Mouse (Mus musculus): ENCODE results near the gene Akap13. TPM values are rescaled to one million over a fixed set of nuclear protein-coding genes. Genes with fewer than 3 reads are reported as not detected.

Akap13 gene
- polyA plus RNA-seq, 1 experiment from 2014 or later = 44.6 TPM

- Histone ChIP-seq H3K4me3 (ENCODE audit: low read depth, low read length) (no peak overlapping the region), H3K36me3 (ENCODE audit: insufficient read depth) (no peaks in the 10 kb centered on the region), H3K27me3 (ENCODE audit: insufficient read depth, low read length) (no peaks in the 10 kb centered on the region), H3K27ac (ENCODE audit: low read depth) (no peak overlapping the region), H3K4me2 (no peak overlapping the region), H3K4me1 (ENCODE audit: insufficient read depth) (0 out of 2 replicates have a peak, but pooled peaks cover 3% of the 10 kb centered on the region), H3K9me3 (ENCODE audit: low read depth, low read length) (no peaks in the 10 kb centered on the region), H3K9ac (no peak overlapping the region)
- DNase-seq = no peak
- WGBS = 20% methylated on average over 7 of the region's 7 CpGs
- no peak for TF ChIP-seq CTCF (IDR thresholded peaks at IDR 0.05; ENCODE audit: low read depth)
- no peak for ATAC-seq (ENCODE audit: insufficient read depth)
Measured at GRCm38 (mm10) chr7:75431043-75431442, 24.3 kb upstream of the Akap13 start.

GRCm38 (mm10) chr7:75432046-75432445 lies 23.3 kb upstream of the Akap13 start:
- Histone ChIP-seq H3K4me3 (ENCODE audit: low read depth, low read length) (no peak overlapping the region), H3K9ac (no peak overlapping the region), H3K27me3 (ENCODE audit: insufficient read depth, low read length) (no peaks in the 10 kb centered on the region), H3K9me3 (ENCODE audit: low read depth, low read length) (no peaks in the 10 kb centered on the region), H3K36me3 (ENCODE audit: insufficient read depth) (no peaks in the 10 kb centered on the region), H3K27ac (ENCODE audit: low read depth) (no peak overlapping the region), H3K4me1 (ENCODE audit: insufficient read depth) (0 out of 2 replicates have a peak, but pooled peaks cover 3% of the 10 kb centered on the region), H3K4me2 (no peak overlapping the region)
- no peak for TF ChIP-seq CTCF (IDR thresholded peaks at IDR 0.05; ENCODE audit: low read depth)
- 60% methylated on average over 3 of the region's 3 CpGs for WGBS
- ATAC-seq (ENCODE audit: insufficient read depth) (no peak), DNase-seq (no peak)

- TF ChIP-seq CTCF (IDR thresholded peaks at IDR 0.05; ENCODE audit: low read depth) = no peak
- no peak for DNase-seq
- 42% methylated on average over 6 of the region's 8 CpGs for WGBS
Measured at GRCm38 (mm10) chr7:75436413-75437174, 18.7 kb upstream of the Akap13 start.

GRCm38 (mm10) chr7:75439570-75439969 lies 15.8 kb upstream of the Akap13 start:
- no peak for TF ChIP-seq CTCF (IDR thresholded peaks at IDR 0.05; ENCODE audit: low read depth)
- Histone ChIP-seq H3K4me2 (no peak overlapping the region), H3K9ac (no peak overlapping the region), H3K9me3 (ENCODE audit: low read depth, low read length) (no peaks in the 10 kb centered on the region), H3K4me3 (ENCODE audit: low read depth, low read length) (no peak overlapping the region), H3K27me3 (ENCODE audit: insufficient read depth, low read length) (no peaks in the 10 kb centered on the region), H3K27ac (ENCODE audit: low read depth) (no peak overlapping the region), H3K4me1 (ENCODE audit: insufficient read depth) (no peaks in the 10 kb centered on the region), H3K36me3 (ENCODE audit: insufficient read depth) (no peaks in the 10 kb centered on the region)
- no peak for ATAC-seq (ENCODE audit: insufficient read depth)
- no peak for DNase-seq
- WGBS = 89% methylated on average over 4 of the region's 4 CpGs

More at GRCm38 (mm10) chr7:75436413-75437174, 18.7 kb upstream of the Akap13 start:
- H3K4me1 ChIP-seq (ENCODE audit: insufficient read depth) = no peaks in the 10 kb centered on the region
- no peak overlapping the region for H3K9ac ChIP-seq
- no peaks in the 10 kb centered on the region for H3K9me3 ChIP-seq (ENCODE audit: low read depth, low read length)
- H3K4me2 ChIP-seq = no peak overlapping the region
- no peaks in the 10 kb centered on the region for H3K36me3 ChIP-seq (ENCODE audit: insufficient read depth)
- no peak overlapping the region for H3K27ac ChIP-seq (ENCODE audit: low read depth)
- no peaks in the 10 kb centered on the region for H3K27me3 ChIP-seq (ENCODE audit: insufficient read depth, low read length)
- ATAC-seq (ENCODE audit: insufficient read depth) = no peak
- no peak overlapping the region for H3K4me3 ChIP-seq (ENCODE audit: low read depth, low read length)

GRCm38 (mm10) chr7:75440241-75440640 lies 15.1 kb upstream of the Akap13 start:
- no peak for ATAC-seq (ENCODE audit: insufficient read depth)
- no peak overlapping the region for H3K9ac ChIP-seq
- H3K36me3 ChIP-seq (ENCODE audit: insufficient read depth) = no peaks in the 10 kb centered on the region
- no peaks in the 10 kb centered on the region for H3K9me3 ChIP-seq (ENCODE audit: low read depth, low read length)
- no peaks in the 10 kb centered on the region for H3K27me3 ChIP-seq (ENCODE audit: insufficient read depth, low read length)
- H3K27ac ChIP-seq (ENCODE audit: low read depth) = no peak overlapping the region
- H3K4me2 ChIP-seq = no peak overlapping the region
- no peak for TF ChIP-seq CTCF (IDR thresholded peaks at IDR 0.05; ENCODE audit: low read depth)
- no peaks in the 10 kb centered on the region for H3K4me1 ChIP-seq (ENCODE audit: insufficient read depth)
- no peak overlapping the region for H3K4me3 ChIP-seq (ENCODE audit: low read depth, low read length)
- 72% methylated on average over 2 of the region's 2 CpGs for WGBS
- no peak for DNase-seq

- Histone ChIP-seq H3K4me3 (ENCODE audit: low read depth, low read length) (no peak overlapping the region), H3K9ac (no peak overlapping the region), H3K27ac (ENCODE audit: low read depth) (no peak overlapping the region), H3K4me2 (no peak overlapping the region), H3K36me3 (ENCODE audit: insufficient read depth) (no peaks in the 10 kb centered on the region), H3K9me3 (ENCODE audit: low read depth, low read length) (no peaks in the 10 kb centered on the region), H3K4me1 (ENCODE audit: insufficient read depth) (no peaks in the 10 kb centered on the region), H3K27me3 (ENCODE audit: insufficient read depth, low read length) (no peaks in the 10 kb centered on the region)
- no peak for TF ChIP-seq CTCF (IDR thresholded peaks at IDR 0.05; ENCODE audit: low read depth)
- WGBS = 73% methylated on average over 2 of the region's 2 CpGs
- no peak for ATAC-seq (ENCODE audit: insufficient read depth)
- no peak for DNase-seq
Measured at GRCm38 (mm10) chr7:75441947-75442346, 13.4 kb upstream of the Akap13 start.

GRCm38 (mm10) chr7:75456152-75456888 lies 986 bp downstream of the Akap13 start:
- DNase-seq (peak; percentile 52), ATAC-seq (ENCODE audit: insufficient read depth) (no peak)
- no peaks in the 10 kb centered on the region for H3K36me3 ChIP-seq (ENCODE audit: insufficient read depth)
- H3K4me1 ChIP-seq (ENCODE audit: insufficient read depth) = peaks cover 13% of the 10 kb centered on the region
- TF ChIP-seq CTCF (IDR thresholded peaks at IDR 0.05; ENCODE audit: low read depth) = no peak
- H3K27ac ChIP-seq (ENCODE audit: low read depth) = peak overlapping the region; percentile 99
- no peaks in the 10 kb centered on the region for H3K9me3 ChIP-seq (ENCODE audit: low read depth, low read length)
- H3K4me3 ChIP-seq (ENCODE audit: low read depth, low read length) = peak overlapping the region; percentile 98
- H3K4me2 ChIP-seq = peak overlapping the region; percentile 88
- peak overlapping the region; percentile 94 for H3K9ac ChIP-seq
- H3K27me3 ChIP-seq (ENCODE audit: insufficient read depth, low read length) = no peaks in the 10 kb centered on the region
- 1% methylated on average over 25 of the region's 25 CpGs for WGBS

Data from lung, embryonic 14.5 days (tissue).